Mouse (Mus musculus) bone marrow macrophage, adult 2 months (primary cell): ENCODE results near the gene Ppara. TPM values are rescaled to one million over a fixed set of nuclear protein-coding genes. Genes with fewer than 3 reads are reported as not detected.
A peak's percentile ranks its signal among the peaks of the same experiment; 100 is the strongest.

Source experiments
- H3K27ac ChIP-seq: 2 replicates; pipeline ENCODE4 v1.5.1; 2012; ENCODE audit warnings: low read depth, low read length; ENCODE audit not compliant: insufficient read depth
- H3K4me1 ChIP-seq: 2 replicates; pipeline ENCODE4 v1.6.1; 2012; ENCODE audit warnings: low read length; ENCODE audit not compliant: control insufficient read depth, insufficient read depth
- H3K4me3 ChIP-seq: 2 replicates; pipeline ENCODE4 v1.5.1; 2012; ENCODE audit warnings: mild to moderate bottlenecking, low read length, moderate library complexity; ENCODE audit not compliant: insufficient read depth
- CTCF ChIP-seq: IDR thresholded peaks from 2 replicates; pipeline ENCODE4 v1.5.1; 2012; ENCODE audit warnings: low read depth, mild to moderate bottlenecking, low read length, moderate library complexity
- POLR2A ChIP-seq: IDR thresholded peaks from 2 replicates; pipeline ENCODE4 v1.6.1; 2012; ENCODE audit warnings: mild to moderate bottlenecking, low read depth, low read length, borderline replicate concordance
- polyA plus RNA-seq: library from polyadenylated mRNA; stranded (reverse); fragments of >200 nt; gene quantifications from 2 replicates; pipeline ENCODE4 v1.2.4, GENCODE M21; 2012; ENCODE audit not compliant: missing spikeins, insufficient read depth, insufficient read length

The Ppara gene
- polyA plus RNA-seq, 1 experiment: not detected

DNA sequence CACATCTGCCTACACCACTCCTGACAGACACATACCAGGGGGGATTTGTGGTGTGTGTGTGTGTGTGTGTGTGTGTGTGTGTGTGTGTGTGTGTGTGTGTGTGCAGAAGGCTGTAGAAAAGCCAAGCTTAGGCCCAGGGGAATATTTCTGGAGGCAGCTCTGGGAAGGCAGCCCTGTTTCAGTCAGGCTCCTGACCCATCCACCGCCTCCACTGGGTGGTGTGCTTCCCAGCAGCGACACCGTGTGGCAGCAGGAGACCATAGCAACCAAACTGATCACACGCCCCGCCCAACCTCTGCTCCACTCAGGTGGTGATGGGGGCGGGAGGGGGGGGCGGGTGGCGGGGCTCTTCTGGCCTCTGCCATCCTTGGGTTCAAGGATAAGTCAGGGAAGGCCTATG, 24.6 kb upstream of the Ppara start:
- TF ChIP-seq CTCF: peak; percentile 57; the same call in 1 of the 2 replicates
- TF ChIP-seq POLR2A: no peak
- H3K4me3 ChIP-seq: no peak overlapping the region
- no peak overlapping the region for H3K27ac ChIP-seq
- H3K4me1 ChIP-seq: no peaks in the 10 kb centered on the region

DNA sequence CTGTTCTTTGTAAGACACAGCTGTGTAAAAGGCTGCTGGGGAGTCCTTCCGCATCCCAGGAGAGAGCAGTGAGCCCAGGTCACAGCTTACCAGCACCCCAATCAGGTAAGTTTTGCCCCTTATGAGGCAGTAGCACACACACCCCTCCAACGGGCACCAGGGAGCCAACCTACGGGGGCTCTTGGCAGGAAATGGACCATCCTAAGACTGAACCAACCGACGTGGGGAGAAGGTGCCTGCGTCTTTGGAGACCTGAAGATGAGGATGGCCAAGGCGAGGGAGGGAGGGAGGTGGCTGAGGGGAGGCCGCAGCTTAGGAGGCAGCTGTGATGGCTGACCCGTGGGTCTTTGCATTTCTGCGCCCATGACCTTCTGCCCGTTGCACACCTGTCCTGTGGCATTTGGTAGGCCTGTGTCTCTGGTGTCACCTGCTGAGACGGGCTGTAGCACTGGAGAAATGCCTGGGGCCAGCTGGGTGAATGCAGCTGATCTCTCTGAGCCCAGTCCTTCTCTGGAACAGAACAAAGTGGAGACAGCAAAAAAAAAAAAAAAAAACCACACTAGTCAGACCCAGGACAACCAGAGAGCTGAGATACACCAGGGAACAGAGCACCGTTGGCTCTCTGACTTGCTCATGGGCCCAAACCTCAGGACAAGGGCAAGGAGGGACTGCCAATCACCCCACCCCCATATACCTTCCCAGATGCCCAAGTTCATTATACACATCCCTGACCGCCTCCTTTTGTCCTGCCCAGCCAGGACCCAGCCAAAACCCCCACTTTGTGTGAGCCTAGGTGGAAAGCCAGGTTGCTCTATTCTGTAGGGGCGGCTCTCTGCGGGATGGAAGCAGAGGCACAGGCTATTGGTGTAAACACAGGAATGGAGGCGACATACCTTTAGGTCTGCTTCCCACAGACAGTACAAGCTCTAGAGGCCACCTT, 23.9 kb upstream of the Ppara start:
- H3K27ac ChIP-seq: no peak overlapping the region
- no peaks in the 10 kb centered on the region for H3K4me1 ChIP-seq
- no peak overlapping the region for H3K4me3 ChIP-seq
- TF ChIP-seq CTCF (no peak), POLR2A (no peak)

DNA sequence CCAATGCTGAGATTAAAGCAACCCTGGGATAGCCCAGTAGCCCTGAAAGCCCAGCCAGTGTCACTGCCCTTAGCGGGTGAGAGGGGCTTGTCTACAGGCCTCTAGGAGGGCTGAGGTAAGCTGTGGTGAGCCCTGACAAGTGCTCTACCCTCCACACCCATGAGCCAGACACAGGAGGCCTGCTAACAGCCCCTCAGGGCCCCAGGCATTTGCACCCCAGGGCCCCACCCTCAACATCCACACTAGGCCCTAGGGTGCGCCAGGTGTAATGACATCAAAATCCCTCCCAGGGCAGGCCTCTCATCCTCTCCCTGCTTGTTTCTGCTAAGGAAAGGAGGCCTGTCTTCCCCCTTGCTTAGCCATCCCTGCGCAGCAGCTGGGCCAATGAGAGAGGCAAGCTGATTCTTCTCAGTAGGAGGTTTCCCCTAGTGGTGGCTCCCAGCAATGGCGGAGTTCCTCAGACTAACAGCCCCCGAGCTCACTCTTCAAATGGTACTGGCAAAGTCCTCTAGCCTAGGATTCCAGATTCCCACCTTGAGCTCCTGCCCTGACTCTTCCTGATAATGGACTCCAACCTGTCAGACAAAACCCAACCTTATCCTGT, 22.1 kb upstream of the Ppara start:
- Histone ChIP-seq H3K27ac (no peak overlapping the region), H3K4me1 (no peaks in the 10 kb centered on the region), H3K4me3 (no peak overlapping the region)
- TF ChIP-seq CTCF: no peak
- TF ChIP-seq POLR2A: no peak

DNA sequence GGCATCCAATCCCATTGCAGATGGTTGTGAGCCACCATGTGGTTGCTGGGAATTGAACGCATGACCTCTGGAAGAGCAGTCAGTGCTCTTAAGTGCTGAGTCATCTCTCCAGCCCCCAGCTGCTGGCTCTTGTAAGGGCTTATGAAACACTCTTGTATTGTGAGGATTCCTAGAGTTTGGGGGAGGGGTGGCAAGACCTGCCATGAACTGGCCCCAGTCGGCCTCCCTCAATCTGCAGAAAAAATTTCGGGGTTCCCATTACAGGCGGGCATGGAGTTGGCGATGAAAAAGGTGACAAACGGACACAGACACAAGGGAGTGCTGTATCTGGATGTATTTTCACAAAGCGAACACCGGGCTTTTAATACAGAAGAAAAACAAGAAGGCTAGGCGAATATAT, 21.4 kb upstream of the Ppara start:
- Histone ChIP-seq H3K4me1 (no peaks in the 10 kb centered on the region), H3K27ac (no peak overlapping the region), H3K4me3 (no peak overlapping the region)
- TF ChIP-seq CTCF (no peak), POLR2A (no peak)

DNA sequence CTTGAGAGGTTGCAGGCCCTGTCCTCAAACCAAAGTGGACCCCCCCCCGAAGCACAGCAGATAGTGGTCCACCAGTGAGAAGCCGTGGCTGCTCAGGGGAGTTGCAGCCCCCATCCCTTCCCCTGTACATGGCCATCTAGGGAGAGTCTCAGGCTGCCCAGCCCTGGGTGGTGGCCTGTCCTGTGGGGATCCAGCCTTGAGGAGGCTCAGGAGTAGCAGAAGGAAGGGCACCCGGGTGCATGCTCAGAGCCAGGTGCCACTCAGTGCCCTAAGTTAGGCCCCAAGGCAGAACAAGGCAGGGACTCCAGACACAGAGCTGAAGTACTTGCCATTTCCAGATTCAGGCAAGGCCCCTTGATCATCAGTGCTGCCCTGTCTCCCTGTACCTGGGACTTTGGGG, 19.7 kb upstream of the Ppara start:
- Histone ChIP-seq H3K4me3 (no peak overlapping the region), H3K27ac (no peak overlapping the region), H3K4me1 (no peaks in the 10 kb centered on the region)
- TF ChIP-seq POLR2A (no peak), CTCF (no peak)

DNA sequence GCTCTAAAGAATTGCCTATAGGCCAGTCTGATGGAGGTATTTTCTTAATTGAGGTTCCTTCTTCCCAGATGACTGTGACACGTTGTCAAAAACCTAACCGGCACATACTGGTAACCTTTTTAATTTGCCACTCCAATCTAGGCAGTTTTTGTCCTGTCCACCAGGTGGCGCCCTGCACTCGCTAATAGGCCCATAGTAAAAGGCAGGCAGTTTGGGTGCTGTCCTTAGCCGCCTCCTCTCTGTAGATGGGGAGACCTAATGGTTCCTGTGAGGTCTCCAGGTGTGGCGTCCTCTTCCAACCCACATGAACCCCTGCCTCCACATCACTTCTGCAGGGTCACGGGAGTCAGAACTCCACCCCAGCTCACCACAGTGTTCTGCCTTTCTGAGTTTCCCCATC, 18.7 kb upstream of the Ppara start:
- TF ChIP-seq CTCF (peak; percentile 78), POLR2A (no peak)
- no peak overlapping the region for H3K4me3 ChIP-seq
- no peak overlapping the region for H3K27ac ChIP-seq
- H3K4me1 ChIP-seq: no peaks in the 10 kb centered on the region

DNA sequence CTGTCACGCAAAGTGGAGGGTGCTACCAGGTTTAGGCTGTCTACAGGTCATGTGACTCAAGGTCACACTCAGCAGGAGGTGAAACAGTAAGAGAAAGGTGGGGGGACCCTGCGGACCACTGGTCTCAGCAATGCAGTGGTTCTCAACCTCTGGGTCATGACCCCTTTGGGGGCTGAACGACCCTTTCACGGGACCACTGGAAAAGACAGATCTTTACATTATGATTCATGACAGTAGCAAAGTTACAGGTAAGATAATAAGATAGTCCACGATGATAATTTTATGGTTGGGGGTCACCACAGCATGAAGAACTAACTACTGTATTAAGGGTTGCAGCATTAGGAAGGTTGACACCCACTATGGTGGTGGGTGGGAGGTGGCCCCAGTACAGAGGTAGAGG, 18.2 kb upstream of the Ppara start:
- H3K4me3 ChIP-seq: no peak overlapping the region
- TF ChIP-seq POLR2A (no peak), CTCF (no peak)
- H3K27ac ChIP-seq: no peak overlapping the region

DNA sequence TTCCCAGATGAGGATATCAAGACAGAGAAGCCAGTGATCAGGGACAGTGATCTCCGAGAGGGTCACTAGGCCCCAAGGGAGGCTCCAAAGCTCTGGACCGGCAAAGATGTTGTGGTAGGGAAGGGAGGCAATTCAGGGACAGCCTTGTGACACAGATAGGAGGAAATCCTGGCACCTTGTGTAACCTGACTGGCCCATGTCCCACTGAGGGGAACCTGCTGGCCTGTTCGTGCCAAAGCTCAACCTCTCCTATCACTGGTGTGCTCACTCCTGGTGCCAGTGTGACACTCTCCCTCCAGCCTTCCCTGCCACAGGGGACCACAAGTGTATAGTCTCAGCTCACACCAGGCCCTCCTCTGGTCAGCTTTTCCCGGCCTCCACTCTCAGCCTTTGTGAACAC, 17.8 kb upstream of the Ppara start:
- TF ChIP-seq CTCF (no peak), POLR2A (no peak)
- H3K4me1 ChIP-seq: no peaks in the 10 kb centered on the region
- H3K4me3 ChIP-seq: no peak overlapping the region
- no peak overlapping the region for H3K27ac ChIP-seq

More for the DNA sequence above, 18.2 kb upstream of the Ppara start:
- no peaks in the 10 kb centered on the region for H3K4me1 ChIP-seq

DNA sequence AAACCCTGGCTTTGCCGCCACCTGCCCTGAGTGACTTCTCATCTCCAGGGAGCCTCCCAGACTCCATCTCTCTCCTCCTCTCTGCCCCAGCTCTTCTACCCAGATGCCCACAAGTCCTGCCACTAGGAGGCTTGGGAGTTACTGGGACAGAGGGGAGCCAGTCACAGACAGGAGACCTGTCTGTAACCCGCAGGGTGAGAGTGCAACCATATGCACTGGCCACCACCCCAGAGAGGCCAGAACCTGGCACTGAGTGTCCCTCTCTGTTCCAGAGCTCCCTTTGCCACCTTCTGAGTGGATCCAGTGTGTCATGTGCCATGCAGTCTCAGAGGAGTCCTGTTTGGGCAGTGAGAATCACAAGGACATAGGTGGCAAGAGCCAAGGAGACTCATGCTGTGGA, 17.0 kb upstream of the Ppara start:
- no peak overlapping the region for H3K27ac ChIP-seq
- TF ChIP-seq CTCF: no peak
- no peak for TF ChIP-seq POLR2A
- H3K4me3 ChIP-seq: no peak overlapping the region
- H3K4me1 ChIP-seq: no peaks in the 10 kb centered on the region

DNA sequence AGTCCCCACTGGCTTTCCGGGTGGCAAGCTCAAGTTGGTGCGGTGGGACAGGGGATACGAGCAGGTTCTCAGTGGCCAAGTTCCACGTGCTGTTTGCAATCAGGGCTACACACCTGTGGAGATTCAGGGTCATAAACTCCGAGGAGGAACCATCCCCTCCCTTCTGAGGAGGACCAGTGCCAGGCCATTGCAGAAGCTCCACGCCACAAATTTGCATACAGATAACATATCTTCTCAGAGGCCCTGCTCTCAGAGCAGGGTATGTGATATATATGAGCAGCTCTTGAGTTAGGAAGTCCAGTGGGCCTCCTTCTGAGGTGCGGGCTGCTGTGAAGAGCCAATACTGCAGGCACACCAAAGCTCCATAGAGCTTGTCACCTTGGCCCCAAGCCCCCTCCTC, 15.8 kb upstream of the Ppara start:
- Histone ChIP-seq H3K27ac (no peak overlapping the region), H3K4me3 (no peak overlapping the region), H3K4me1 (no peaks in the 10 kb centered on the region)
- TF ChIP-seq POLR2A (no peak), CTCF (no peak)
